Mouse (Mus musculus): ENCODE data around the gene Fto. TPM values are rescaled to one million over a fixed set of nuclear protein-coding genes. Genes with fewer than 3 reads are reported as not detected.

Gene Fto
- polyA plus RNA-seq, 1 experiment from 2014 or later: 55.3 TPM

DNA sequence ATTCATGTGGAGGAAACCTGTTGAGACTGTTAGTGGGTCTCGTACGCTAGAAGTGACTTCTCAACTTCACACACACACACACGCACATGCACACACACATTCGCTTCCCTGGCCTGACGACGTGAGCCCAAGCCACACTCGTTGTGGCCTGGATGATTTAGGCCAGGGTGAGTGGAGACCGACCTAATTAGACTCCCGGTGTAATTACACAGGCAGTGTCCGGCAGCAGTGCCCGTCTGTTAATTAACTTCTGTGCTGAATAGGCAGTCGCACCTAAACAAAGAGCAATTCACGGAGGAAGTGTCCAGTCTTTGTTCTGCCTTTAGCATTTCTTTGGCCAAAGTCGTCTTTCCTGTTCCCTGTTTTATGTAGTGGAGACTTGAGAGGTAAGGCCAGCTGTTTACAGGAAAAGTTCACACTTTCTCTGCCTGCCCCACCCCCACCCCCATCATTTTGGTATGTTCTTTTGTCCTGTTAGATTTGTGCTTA lies 286.1 kb downstream of the Fto start:
- no peak for TF ChIP-seq CTCF (IDR thresholded peaks at IDR 0.05; ENCODE audit: low read depth)
- 38% methylated on average over 14 of the region's 14 CpGs for WGBS
- 0 out of 2 replicates have a peak, but pooled peaks cover 4% of the 10 kb centered on the region for H3K4me1 ChIP-seq (replicated peaks; ENCODE audit: insufficient read depth, low read length)
- H3K27ac ChIP-seq: 0 out of 2 replicates have a peak overlapping the region, but pooled peaks have one; percentile 13
- no peaks in the 10 kb centered on the region for H3K27me3 ChIP-seq (ENCODE audit: insufficient read depth, low read length)
- DNase-seq (ENCODE audit: low spot score) (peak; percentile 14), ATAC-seq (replicated peaks; ENCODE audit: low FRiP score, low read depth) (no peak)
- H3K4me3 ChIP-seq (replicated peaks; ENCODE audit: low read depth, low read length): no peak overlapping the region
- no peaks in the 10 kb centered on the region for H3K36me3 ChIP-seq (ENCODE audit: insufficient read depth, low read length)
- no peak overlapping the region for H3K4me2 ChIP-seq (ENCODE audit: low read length)
- no peak overlapping the region for H3K9ac ChIP-seq (ENCODE audit: low read depth, low read length)
- H3K9me3 ChIP-seq (replicated peaks; ENCODE audit: low read length): no peaks in the 10 kb centered on the region

DNA sequence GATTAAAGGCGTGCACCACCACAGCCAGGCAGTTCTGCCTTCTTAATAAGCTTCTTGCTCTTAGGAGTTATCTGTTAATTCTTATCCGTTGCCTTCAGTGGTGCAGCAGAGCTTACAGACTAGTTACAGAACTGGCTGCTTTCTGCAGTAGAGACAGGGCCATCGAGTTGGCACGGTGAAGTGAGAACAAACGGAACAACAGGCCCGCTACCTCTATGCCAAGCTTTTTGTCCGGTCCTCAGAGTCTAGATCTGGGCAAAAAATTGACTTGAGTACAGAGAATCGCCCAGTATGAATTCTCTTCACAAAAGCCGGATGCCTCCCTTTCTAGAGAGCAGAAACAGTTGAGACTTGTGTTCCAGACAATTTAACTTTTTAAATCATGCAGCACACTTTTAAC lies 290.4 kb downstream of the Fto start:
- no peaks in the 10 kb centered on the region for H3K36me3 ChIP-seq (ENCODE audit: insufficient read depth, low read length)
- 95% methylated on average over 9 of the region's 9 CpGs for WGBS

DNA sequence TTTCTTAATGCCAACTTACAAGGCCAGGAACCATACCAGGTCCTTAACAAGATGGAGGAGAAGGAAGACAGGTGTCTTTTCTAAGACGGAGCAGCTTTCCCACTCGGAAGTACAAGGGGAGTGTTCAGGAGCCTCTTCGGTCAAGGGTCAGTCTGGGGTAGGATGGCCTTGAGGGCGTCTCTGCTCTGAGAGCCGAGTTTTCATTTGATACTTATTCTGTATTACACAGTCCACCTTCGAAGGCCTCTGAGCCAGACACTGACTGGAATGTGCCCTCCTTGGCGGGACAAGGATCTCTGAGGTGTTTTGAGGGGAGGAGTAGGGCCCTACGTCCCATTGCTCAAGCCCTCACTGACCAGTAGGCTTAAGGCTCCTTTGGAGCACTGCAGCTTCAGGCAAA lies 292.6 kb downstream of the Fto start:
- H3K4me1 ChIP-seq (replicated peaks; ENCODE audit: insufficient read depth, low read length): no peaks in the 10 kb centered on the region
- H3K36me3 ChIP-seq (ENCODE audit: insufficient read depth, low read length): no peaks in the 10 kb centered on the region
- H3K27me3 ChIP-seq (ENCODE audit: insufficient read depth, low read length): no peaks in the 10 kb centered on the region
- WGBS: 57% methylated on average over 8 of the region's 8 CpGs
- no peak overlapping the region for H3K4me3 ChIP-seq (replicated peaks; ENCODE audit: low read depth, low read length)
- no peak overlapping the region for H3K4me2 ChIP-seq (ENCODE audit: low read length)
- H3K27ac ChIP-seq: no peak overlapping the region
- H3K9ac ChIP-seq (ENCODE audit: low read depth, low read length): no peak overlapping the region
- DNase-seq (ENCODE audit: low spot score) (no peak), ATAC-seq (replicated peaks; ENCODE audit: low FRiP score, low read depth) (no peak)
- no peaks in the 10 kb centered on the region for H3K9me3 ChIP-seq (replicated peaks; ENCODE audit: low read length)
- no peak for TF ChIP-seq CTCF (IDR thresholded peaks at IDR 0.05; ENCODE audit: low read depth)

More for the DNA sequence above, 290.4 kb downstream of the Fto start:
- no peak for TF ChIP-seq CTCF (IDR thresholded peaks at IDR 0.05; ENCODE audit: low read depth)
- ATAC-seq (replicated peaks; ENCODE audit: low FRiP score, low read depth) (no peak), DNase-seq (ENCODE audit: low spot score) (no peak)
- H3K4me1 ChIP-seq (replicated peaks; ENCODE audit: insufficient read depth, low read length): 0 out of 2 replicates have a peak, but pooled peaks cover 4% of the 10 kb centered on the region
- H3K4me2 ChIP-seq (ENCODE audit: low read length): no peak overlapping the region
- no peaks in the 10 kb centered on the region for H3K9me3 ChIP-seq (replicated peaks; ENCODE audit: low read length)
- no peak overlapping the region for H3K27ac ChIP-seq
- no peaks in the 10 kb centered on the region for H3K27me3 ChIP-seq (ENCODE audit: insufficient read depth, low read length)
- no peak overlapping the region for H3K9ac ChIP-seq (ENCODE audit: low read depth, low read length)
- H3K4me3 ChIP-seq (replicated peaks; ENCODE audit: low read depth, low read length): no peak overlapping the region

DNA sequence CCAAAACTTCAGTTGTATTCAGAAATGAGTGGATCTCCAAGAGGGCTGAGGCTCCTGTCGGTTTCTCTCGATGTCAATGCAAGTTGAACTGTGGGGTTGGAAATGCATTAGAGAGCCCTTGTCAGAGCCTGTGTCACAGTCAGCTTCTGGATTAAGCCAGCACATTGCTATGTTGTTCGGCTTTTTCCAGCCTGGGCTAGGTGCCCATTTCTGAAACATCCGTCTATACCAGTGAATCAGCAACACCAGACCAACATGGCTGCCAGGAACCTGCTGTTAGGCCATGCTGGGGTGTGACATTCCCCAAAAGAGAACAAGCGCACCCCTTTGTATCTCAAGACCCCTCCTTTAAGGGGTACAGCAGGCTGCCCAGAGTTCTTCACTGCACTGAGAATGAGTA lies 293.8 kb downstream of the Fto start:
- DNase-seq (ENCODE audit: low spot score) (no peak), ATAC-seq (replicated peaks; ENCODE audit: low FRiP score, low read depth) (no peak)
- 87% methylated on average over 5 of the region's 5 CpGs for WGBS
- no peak overlapping the region for H3K4me2 ChIP-seq (ENCODE audit: low read length)
- no peak overlapping the region for H3K4me3 ChIP-seq (replicated peaks; ENCODE audit: low read depth, low read length)
- no peaks in the 10 kb centered on the region for H3K9me3 ChIP-seq (replicated peaks; ENCODE audit: low read length)
- H3K27ac ChIP-seq: no peak overlapping the region
- no peaks in the 10 kb centered on the region for H3K27me3 ChIP-seq (ENCODE audit: insufficient read depth, low read length)
- H3K4me1 ChIP-seq (replicated peaks; ENCODE audit: insufficient read depth, low read length): no peaks in the 10 kb centered on the region
- no peaks in the 10 kb centered on the region for H3K36me3 ChIP-seq (ENCODE audit: insufficient read depth, low read length)
- no peak overlapping the region for H3K9ac ChIP-seq (ENCODE audit: low read depth, low read length)
- TF ChIP-seq CTCF (IDR thresholded peaks at IDR 0.05; ENCODE audit: low read depth): no peak

DNA sequence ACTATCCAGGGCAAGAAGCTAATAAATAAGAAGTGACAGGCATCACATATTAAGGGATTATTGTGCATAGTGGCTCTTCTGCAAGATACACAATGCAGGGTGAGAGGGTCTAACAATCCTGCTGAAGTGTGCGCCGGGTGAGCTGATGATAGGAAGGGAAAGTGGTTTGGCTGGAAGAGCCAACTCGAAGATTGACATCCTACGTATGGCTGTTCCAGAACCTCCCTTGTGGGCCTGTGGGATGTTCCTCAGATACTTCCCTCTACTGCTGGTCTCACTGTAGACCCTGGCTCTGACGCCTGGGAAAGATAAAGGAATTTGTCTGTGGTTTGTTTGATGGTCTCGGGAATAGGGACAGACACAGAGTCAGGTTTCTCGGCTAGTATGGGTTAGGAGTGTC lies 297.9 kb downstream of the Fto start:
- WGBS: 44% methylated on average over 7 of the region's 7 CpGs
- Histone ChIP-seq H3K27me3 (ENCODE audit: insufficient read depth, low read length) (no peaks in the 10 kb centered on the region), H3K9ac (ENCODE audit: low read depth, low read length) (no peak overlapping the region), H3K4me1 (replicated peaks; ENCODE audit: insufficient read depth, low read length) (peaks cover 10% of the 10 kb centered on the region; the same call in 1 of the 2 replicates), H3K4me3 (replicated peaks; ENCODE audit: low read depth, low read length) (no peak overlapping the region), H3K4me2 (ENCODE audit: low read length) (no peak overlapping the region), H3K36me3 (ENCODE audit: insufficient read depth, low read length) (no peaks in the 10 kb centered on the region), H3K27ac (no peak overlapping the region), H3K9me3 (replicated peaks; ENCODE audit: low read length) (no peaks in the 10 kb centered on the region)
- no peak for ATAC-seq (replicated peaks; ENCODE audit: low FRiP score, low read depth)
- no peak for TF ChIP-seq CTCF (IDR thresholded peaks at IDR 0.05; ENCODE audit: low read depth)
- DNase-seq (ENCODE audit: low spot score): peak; percentile 6

DNA sequence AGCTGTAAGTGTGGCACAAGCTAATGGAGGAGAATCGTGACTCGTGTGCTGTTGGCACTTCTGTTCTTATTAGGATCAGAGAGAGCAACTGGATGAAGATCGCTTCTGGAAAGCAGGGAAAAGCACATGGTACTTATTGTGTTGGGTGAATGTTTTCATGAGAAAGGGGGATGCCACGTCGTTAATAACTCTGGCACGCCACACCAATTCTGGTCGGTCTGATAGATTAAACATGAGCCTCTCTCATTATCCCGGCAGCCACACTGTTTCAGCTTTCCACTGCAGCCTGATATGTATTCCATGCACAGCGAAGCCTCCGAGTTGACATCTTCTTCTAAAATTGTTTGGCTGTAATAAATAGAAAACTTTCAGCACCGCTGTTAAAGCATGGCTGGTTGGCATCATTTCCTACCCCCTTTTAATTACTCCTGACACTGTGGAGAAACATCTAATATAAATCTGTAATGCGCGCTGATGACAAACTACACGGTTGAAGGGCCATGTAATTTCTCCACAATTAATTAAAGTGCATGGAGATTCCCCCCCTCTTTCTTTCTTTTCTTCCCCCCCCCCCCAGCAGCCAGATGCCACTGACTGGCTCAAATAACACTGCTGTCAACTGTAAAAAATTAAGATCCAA lies 298.5 kb downstream of the Fto start:
- DNase-seq (ENCODE audit: low spot score) (no peak), ATAC-seq (replicated peaks; ENCODE audit: low FRiP score, low read depth) (no peak)
- Histone ChIP-seq H3K4me1 (replicated peaks; ENCODE audit: insufficient read depth, low read length) (peaks cover 10% of the 10 kb centered on the region; the same call in 1 of the 2 replicates), H3K4me2 (ENCODE audit: low read length) (no peak overlapping the region), H3K4me3 (replicated peaks; ENCODE audit: low read depth, low read length) (no peak overlapping the region), H3K9ac (ENCODE audit: low read depth, low read length) (no peak overlapping the region), H3K27ac (no peak overlapping the region), H3K27me3 (ENCODE audit: insufficient read depth, low read length) (no peaks in the 10 kb centered on the region), H3K9me3 (replicated peaks; ENCODE audit: low read length) (no peaks in the 10 kb centered on the region), H3K36me3 (ENCODE audit: insufficient read depth, low read length) (no peaks in the 10 kb centered on the region)
- TF ChIP-seq CTCF (IDR thresholded peaks at IDR 0.05; ENCODE audit: low read depth): no peak
- 49% methylated on average over 14 of the region's 14 CpGs for WGBS
